Mouse (Mus musculus) MEL-GATA-1-ER (cell line): ENCODE results near the gene Syn3.
"Not testable (repeated sequence)": the region's sequence is repeated elsewhere in the genome, so short reads cannot be mapped to it uniquely, and the experiment has no call there.

Experiments
- DNase-seq: peaks from one replicate; pipeline ENCODE4 v3.0.0-alpha.2; 2012; ENCODE audit warnings: low read depth; ENCODE audit errors: extremely low read depth

Gene Syn3

DNA sequence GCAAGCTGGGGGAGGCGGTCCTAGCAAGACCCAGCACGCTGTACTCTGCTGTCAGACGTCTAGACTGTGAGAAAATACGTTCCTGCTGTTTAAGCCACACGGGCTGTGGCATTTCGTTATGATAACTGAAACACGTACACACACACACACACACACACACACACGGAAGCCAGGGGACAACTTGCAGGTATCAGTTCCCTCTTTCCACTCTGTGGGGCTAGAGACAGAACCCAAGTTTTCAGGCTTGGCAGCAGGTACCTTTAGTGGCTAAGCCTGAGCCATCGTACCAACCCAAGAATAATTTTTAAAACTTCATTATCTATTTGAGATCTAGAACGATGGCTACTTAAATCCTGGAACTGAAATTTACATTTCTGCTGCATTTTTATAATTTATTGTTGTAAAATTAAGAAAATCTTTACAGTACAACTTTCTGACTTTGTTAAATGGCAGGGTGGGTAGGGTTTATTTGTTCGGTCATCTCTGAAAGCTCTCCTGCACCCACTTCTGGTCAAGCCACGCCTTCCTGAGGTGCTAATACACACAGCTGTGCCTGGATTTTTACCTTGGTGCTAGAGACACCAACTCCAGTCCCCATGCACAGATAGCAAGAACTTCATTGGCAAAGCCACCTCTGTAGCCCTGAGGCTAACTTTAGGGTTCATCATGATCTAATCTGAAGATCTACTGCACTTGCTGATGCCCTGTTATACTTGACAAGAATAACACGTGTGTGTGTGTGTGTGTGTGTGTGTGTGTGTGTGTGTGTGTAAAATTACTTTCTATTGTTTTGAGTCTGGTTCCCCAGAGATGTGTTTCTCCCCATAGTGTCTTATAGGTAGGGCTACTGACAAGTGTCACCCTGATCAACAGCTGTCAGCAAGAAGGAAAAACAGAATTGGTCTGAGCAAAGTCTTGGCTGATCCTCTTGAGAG, 29.8 kb downstream of the Syn3 start:
- DNase-seq: no peak

DNA sequence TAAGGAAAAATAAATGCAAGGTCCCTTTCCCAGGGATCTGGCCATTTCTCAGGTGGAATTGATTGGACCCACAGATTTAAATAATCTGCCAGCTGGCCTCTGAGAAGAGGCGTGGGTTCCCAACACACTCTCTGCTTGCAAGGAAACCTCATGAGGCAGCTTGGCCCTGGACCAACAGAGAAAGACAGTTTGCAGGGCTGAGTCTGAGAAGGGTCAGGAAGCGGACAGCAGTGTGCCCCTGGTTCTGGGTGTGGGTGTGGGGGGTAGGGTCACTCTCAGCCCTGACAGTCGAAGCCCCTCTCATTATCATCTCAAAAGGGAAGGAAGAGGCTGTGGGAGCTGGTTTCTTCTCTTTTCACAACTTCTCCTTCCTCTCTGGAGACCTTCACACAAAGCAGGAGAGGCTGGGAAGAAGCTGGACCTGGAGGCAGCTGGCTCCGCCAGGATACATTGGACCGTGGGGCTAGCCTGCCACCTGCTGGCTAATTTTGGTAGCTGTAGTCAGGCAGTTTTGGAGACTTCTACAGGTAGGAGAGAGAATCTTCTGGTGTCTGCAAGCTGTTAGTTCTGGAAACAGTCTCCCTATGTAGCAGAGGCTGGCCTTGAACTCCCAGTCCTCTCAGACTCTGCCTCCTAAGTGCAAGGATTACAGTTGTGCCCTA, 35.0 kb downstream of the Syn3 start:
- no peak for DNase-seq

DNA sequence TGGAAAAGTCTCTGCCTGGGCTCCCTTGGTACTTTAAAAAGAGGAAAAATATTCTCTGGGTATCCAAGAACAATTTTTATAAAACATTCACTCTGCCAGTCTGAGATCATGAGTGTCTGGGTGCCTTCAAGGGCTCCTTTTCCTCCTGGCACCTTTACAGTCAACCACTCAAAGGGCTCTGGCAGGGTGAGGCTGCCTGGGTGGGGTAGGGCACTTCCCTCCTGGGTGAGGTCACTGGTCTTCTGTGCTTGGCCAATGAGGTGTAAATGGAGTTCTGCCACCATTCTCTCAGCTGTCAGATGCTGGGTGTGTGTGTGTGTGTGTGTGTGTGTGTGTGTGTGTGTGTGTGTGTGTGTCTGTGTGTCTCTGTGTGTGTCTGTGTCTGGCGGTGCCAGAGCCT, 39.1 kb downstream of the Syn3 start:
- no peak for DNase-seq

DNA sequence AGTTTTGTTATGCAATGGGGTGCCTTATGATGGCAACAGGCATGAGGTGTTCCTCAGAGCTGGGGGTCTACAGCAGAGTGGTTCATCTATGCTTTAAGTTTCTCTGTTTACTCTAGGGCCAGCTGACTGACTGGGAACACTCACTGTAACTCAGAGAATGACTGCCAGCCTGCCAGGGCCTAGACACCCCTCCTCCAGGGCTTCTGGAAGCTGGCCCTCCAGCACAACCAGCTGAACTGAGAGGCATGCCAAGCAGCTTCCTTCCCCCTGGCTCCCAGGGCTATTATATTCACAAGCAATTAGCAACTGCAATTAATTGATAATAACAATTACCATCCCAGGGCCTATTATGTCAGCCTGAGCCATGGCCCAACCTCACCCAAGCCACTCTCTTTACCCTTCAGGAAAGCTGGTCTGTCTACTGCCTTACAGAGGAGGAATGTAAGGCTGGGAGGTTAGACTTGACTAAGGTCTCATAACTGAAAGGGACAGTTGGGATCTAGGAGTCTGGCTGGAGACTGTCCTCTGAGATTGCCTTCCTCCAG, 41.0 kb downstream of the Syn3 start:
- no peak for DNase-seq

DNA sequence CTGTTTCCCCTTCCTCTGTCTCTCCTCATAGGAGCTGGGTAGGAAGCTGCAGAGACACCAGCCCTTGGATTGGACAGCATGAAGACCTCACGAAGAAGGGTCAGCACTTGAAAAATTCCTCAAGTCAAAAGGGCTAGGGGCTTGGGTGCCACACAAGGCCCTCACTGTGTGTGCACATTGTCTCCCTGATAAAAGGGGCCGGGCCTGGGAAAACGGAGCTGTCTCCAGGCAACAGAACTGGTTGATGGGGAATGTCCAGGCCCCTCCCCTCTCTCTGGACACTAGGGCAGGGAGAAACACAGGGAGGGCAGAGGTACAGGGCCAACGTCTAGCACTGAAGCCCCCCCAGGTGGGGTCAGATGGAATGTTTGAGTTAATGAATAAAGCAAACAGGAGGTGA, 41.5 kb downstream of the Syn3 start:
- DNase-seq: no peak

DNA sequence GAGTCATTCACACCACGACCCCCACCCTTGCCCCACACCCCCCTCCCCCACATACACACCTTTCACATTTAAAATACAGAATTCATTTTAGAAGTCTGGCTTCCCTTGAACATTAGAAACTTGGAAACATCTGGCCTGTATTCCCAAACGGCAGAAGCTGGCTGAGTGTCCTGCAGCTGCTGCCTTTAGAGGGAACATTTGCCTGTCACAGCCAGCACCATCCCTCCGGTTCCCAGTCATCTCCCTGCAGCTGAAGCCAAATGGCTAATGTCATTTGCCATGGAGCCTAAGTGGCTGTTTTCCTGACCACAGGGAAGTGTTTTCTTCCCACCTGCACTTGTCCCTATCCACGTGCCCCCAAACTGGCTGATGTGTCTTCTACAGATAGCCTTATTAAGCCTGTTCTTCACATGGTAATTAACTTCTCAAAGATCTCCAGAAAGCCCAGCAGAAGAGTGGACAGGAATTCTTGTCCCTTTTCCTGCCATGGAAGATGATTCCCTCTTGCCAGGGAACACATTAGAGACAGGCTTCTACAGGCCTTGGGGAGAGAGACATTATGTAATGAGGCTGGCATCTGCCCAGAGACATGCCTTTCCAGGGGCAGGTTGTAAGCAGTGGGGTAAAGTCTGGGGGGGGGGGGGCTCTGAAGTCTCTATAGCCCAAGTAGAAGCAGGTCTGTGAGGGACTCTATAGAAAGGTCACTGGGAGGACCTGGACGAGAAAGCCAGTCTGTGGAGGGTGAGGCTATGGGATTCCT, 43.2 kb downstream of the Syn3 start:
- DNase-seq: no peak

DNA sequence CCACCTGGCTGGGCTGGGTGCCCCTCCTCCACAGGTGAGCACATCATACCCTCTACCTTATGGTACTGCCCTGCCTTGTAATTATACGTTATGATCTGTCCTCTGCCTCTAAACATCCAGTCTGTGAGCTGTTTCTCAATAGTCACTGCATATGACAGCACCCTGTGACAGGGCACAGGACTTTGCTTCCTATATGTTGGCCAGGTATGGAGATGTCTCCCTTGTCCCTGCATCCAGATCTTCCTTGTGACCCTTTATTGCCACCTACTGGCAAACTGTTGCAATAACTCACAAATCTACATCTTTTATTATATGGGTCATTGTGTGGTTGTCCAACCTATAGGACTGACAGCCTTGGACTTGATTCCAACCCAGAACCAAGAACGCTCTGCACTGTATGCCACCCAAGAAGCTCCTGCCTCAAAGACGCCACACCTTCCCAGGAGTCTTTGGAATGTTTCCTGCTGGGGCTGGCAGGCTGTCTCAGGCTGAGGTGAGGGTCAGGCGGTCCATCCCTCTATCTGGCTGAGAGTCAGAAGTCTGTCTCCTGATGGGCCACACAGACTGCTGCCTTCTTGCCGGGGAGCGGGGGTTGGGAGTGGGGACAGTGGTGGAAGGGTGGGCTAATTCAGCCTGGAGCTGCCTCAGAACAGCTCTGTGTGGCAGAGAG, 46.2 kb downstream of the Syn3 start:
- no peak for DNase-seq

DNA sequence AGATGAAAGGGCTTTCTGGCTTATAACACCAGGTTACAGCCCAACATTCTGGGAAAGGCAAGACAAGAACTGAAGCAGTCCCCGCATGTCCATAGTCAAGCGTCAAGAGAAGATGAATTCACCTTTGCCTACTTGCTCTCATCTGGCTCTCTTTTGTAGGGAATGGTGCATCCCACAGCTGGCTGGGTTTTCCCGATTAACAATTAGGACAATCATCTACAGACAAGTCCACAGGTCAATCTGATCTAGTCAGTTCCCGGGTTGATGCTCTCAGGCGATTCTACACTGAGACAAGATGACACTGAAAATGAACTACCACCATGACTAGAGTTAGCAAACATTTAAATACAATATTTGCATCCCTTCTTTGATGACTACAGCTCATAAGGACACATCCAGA, 47.4 kb downstream of the Syn3 start:
- no peak for DNase-seq

DNA sequence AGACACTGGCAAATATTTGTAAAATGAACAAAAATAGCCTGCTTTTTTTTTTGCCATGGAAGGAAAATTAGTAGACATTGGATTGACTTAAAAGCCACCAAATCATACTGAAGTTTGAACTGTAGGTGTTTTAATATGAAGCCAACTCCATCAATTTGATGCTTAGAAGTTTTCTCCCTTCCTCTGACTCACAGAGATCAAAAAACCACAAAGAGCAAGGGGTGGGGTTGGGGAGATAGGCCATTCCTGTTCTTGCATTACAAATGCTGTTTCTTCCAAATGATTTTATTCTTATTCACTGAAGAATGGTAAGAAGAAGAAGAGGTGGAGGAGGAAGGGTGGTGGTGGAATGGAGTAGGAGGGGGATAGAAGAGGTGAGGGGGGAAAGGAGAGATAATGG, 52.0 kb downstream of the Syn3 start:
- no peak for DNase-seq

DNA sequence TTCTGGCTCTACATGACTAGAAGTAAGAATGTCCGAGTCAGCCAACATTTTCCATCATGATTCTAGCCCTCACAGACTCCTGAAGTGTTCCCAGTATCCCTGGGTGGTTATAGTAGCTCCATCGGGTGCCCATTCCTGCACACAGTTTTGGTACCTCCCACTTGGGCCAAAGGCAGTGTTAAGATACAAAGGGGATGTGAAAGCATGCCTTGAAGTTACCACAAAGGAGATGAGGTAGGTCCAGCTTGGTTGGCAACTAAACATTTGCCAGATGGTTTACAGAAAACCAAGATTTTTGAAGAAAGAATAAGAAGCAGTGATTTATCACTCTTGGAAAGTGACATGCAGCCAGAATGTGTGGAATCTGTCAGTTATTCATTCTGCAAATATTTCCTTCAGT, 53.5 kb downstream of the Syn3 start:
- no peak for DNase-seq

DNA sequence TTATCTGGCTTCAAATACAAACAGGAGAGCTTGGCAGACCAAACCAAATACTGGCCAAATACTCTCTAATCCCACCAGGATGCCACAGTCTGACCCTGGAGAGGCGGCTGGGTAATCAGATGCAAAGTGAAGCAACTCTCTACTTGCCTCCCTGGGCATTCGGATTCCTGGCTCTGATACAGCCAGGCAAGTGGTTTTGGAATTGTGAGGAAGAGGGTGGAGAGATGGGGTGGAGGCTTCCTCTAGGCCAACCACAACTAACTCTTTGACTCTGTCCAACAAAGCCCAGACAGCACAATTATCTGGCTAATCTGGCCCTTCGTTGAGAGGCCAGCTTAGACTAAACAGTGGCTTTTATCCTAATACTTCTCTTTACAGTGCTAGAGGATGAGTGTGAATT, 54.0 kb downstream of the Syn3 start:
- DNase-seq: no peak

DNA sequence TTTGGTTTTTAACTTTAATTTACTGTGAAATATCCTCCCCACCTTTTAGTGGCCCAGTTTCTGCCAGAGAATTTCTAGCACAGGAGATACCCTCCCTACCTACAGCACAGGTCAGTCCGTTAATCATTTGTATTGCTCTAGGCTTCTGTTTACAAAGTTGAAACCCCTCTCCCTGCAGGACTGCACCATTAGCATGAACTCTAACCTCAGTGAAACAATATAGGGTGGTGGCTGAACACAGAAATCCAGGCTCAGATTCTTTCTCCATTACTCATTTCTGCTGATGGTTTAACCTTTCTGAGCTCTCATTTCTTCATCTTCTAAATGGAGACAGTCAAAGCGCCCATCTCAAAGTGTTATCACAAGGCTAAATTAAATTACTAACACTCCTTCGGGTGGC, 56.9 kb downstream of the Syn3 start:
- no peak for DNase-seq

DNA sequence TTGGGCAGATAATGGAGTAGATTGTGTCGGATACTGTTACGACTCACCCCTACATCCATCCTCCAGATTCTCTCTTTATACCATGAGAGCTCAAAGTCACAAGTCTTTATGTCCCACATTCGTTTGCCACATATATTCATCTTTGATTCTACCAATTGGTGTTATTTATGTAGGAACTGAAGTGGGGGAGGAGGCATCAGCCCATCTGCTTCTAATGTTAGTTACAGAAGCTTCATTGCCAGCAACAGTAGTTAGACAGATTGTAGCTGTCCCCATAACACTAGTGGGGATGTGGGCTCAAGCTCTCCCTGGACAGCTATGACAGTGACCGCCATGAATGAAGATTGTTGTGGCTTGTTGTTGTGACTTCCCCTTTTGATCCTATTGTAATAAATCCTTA, 59.1 kb downstream of the Syn3 start:
- no peak for DNase-seq

DNA sequence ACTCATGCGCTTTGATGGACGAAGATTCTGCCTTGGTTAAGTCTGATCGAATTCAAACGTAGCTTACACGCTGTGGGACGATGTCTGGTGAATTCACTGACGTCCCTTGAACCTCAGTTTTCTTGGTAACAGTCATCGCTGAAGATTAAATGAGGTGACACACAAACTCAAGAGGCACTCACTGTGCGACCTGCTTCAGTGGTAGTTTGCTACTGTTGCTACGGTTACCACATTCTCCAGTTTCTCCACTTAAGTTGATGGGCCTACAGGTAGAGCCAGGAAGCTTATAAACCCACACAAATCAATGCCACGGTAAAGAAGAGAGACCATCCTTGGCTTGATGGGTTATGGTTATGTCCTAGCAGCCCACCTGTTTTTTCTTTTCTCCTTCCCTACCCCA, 61.4 kb downstream of the Syn3 start:
- no peak for DNase-seq

DNA sequence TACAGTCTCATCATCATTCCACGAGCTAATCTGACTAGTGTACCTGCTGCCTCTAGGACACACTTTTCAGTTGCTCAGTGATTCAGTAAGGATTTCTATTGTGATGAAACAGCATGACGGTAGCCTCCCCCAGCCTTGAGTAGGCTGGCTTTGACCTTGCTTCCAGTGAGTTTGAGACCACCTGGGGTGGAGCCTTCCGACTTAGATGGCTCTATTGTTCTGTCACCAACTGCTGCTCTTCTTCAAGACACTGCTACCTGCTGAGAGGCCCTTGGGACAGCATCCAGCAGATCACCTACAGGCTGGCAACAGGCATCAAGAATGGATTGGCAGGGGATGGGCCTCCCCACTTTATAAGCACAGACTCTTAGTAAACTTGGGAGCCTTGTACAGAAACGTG, 63.7 kb downstream of the Syn3 start:
- not testable (repeated sequence) for DNase-seq

DNA sequence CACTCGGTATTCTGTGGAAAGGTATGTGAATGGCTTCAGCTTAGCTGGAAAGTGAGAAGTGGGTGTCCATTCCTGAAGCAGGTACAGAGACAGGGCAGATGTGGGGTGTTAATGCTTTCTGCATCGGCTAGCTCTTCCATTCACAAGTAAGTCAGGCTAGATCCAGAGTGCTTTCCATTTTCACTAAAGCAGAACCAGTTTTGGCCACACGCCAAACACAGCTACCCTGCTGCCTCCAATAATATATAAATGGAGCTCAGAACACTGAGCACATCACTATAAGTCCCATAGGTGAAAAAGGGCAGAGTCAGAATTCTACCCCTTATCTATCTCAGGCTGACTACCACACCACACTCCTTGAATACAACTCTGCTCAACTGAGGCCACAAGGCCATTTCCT, 69.0 kb downstream of the Syn3 start:
- DNase-seq: no peak

DNA sequence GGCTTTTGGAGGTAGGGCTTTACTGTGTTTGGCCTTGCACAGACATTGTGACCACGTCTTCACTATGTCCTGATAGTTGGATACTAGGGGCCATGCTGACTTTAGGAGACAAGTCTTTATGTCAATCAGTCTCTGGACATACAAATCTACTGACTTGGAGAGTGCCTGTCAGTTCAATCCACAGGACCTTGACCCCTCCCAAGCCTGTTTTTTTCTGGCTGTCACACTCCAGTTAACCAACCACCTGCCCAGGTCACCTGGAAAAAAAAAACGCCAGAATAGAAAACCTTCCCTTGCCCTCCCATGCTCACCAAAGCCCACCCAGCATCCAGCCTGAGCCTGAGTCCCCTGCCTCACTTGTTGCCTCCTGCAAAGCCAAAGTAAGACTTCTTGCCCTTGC, 70.7 kb downstream of the Syn3 start:
- DNase-seq: no peak

DNA sequence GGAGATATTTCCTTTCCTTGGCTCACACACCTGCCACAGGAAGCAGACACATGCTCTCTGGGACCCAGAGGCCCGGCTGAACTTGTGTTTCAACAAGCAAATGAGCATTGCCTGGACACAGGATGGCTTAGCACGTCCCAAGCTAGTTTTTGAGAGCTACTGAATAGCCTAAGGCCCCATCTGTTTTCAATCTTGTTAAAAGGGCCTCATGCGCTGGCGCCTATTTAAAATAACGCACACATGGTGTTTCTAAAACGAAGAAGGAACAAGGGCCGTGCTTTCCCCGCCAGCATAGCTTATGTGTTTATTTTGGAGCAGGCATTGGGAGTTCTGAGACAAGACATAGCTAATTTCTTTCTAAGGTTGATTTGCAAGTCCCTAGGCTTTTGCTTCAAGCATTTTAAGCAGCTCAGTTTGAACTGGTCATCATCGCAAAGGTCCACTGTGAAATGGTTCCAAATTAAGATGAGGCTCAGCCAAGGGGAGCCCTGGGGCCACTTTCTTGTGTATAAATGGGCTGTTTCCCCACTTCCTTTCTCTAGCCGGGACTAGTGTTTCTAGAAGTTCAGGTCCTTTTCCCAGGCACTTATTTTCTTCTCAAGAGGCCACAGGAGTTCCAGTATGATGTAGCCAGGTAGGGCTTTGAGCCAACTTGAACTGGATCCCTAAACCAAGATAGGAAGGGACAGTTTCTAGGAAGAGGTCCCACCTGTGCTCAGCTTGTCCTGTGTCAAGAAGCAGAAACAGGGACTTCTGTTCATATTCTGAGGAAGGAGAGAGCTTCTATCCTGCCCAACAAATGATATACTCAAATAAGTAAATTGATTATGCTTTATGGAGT, 72.8 kb downstream of the Syn3 start:
- no peak for DNase-seq

DNA sequence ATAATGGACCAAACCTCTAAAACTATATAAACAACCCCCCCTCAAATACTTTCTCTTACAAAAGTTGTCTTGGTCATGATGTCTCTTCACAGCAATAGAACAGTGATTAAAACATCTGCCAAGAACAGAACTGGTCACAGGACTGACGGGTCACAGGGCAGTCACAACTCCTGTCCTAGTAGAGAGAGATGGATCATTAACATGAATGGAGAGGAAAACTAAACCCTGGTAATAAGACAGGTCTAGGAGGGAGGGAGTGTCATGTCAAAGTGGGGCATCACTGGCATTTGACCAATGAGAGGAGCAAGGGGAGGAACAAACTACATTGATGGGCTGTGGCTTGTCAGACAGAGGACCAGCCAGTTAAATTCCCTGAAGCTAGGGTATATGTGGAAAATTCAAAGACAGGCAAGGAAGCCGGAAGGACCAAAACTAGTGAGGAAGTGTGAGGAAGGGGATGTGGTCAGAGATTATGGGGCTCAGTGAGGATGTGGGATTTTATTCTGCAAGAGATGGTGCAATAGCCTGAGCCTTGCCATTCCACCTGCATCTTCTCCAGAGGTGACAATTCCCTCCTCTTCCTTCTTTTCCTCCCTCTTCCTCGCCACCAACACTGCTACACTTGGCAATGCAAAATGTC, 76.8 kb downstream of the Syn3 start:
- DNase-seq: no peak

DNA sequence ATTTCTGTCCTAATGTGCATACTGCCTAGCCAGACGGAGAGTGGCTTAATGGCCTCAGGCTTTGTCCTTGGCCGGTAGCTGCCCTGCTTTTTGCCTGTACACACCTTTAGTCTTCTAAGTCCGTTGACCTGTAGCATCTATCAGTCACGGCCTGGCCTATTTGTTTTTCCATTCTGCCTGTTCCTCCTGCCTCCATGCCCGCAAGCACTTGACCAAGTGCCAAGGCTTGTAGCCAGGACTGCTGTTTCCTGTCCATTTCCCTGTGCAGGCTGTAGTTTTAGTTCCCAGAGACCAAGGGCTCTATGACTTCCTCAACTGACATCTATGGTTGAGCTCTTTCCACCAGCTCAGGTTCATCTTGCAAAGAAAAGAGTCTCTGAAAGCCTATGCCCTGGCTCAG, 79.8 kb downstream of the Syn3 start:
- no peak for DNase-seq
